Mouse (Mus musculus): ENCODE measurements at regions not wholly inside any gene's neighbourhood (a gene's known extent, or its start where the extent isn't known, plus 50 kb on each side); places are given as distances from the start of the nearest gene placed in this dataset.

DNA sequence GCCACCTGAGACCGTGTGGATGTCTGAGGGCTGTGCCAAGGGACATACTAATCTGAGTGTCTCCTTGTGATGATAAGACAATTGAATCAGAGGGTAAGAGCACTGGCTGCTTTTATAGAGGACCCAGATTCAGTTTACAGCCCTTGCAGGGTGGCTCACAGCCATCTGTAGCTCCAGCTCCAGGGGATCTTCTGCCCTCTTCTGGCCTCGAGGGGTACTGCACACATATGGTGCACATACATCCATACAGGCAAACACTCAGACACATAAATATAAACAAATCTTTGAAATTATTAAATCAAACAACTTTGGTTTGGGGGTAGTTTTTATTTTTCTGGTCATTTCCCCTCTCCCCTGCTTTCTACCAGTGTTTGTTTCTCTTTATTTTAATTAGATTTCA is 86.4 kb upstream of the Zfp64 start:
- no peak overlapping the region for H3K4me3 ChIP-seq (ENCODE audit: low read depth, low read length)
- no peak for ATAC-seq (ENCODE audit: low read depth)
- H3K4me2 ChIP-seq (ENCODE audit: low read depth, low read length), result no peak overlapping the region
- no peak overlapping the region for H3K9ac ChIP-seq (replicated peaks; ENCODE audit: low read depth, low read length)
- no peaks in the 10 kb centered on the region for H3K9me3 ChIP-seq (ENCODE audit: control insufficient read depth, low read length)
- H3K27me3 ChIP-seq (ENCODE audit: control insufficient read depth, insufficient read depth, low read length), result no peaks in the 10 kb centered on the region
- no peaks in the 10 kb centered on the region for H3K36me3 ChIP-seq (ENCODE audit: control insufficient read depth, insufficient read depth, low read length)
- peaks cover 5% of the 10 kb centered on the region; the same call in 1 of the 2 replicates for H3K4me1 ChIP-seq (ENCODE audit: control insufficient read depth, insufficient read depth, low read length)
- no peak overlapping the region for H3K27ac ChIP-seq (ENCODE audit: low read depth, low read length)
- WGBS, result 93% methylated on average over 2 of the region's 2 CpGs

DNA sequence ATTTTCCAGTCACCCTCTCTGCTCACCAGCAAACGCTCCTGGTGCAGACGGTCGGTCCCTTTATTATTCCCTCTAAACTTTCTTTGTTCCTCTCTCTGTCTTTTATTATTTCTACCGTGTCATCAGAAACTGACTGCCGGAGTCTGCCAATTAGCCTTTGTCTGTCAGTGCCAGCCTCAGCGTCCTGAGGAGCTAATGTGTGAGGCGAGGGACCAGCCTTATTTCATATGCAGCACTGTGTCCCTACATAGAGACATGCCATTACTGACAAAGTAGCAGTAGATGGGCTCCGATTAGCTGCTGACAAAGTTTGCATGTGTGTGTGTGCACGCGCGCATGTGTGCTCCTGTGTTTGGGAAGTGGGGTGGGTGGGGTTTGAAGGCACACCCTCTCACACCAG is 82.6 kb upstream of the Zfp64 start:
- H3K4me2 ChIP-seq (ENCODE audit: low read depth, low read length), result no peak overlapping the region
- WGBS, result 45% methylated on average over 11 of the region's 11 CpGs
- no peaks in the 10 kb centered on the region for H3K36me3 ChIP-seq (ENCODE audit: control insufficient read depth, insufficient read depth, low read length)
- H3K9ac ChIP-seq (replicated peaks; ENCODE audit: low read depth, low read length), result no peak overlapping the region
- H3K4me1 ChIP-seq (ENCODE audit: control insufficient read depth, insufficient read depth, low read length), result peaks cover 5% of the 10 kb centered on the region; the same call in 1 of the 2 replicates
- no peaks in the 10 kb centered on the region for H3K27me3 ChIP-seq (ENCODE audit: control insufficient read depth, insufficient read depth, low read length)
- H3K4me3 ChIP-seq (ENCODE audit: low read depth, low read length), result no peak overlapping the region
- peak overlapping the region; percentile 46; the same call in 1 of the 2 replicates for H3K27ac ChIP-seq (ENCODE audit: low read depth, low read length)
- H3K9me3 ChIP-seq (ENCODE audit: control insufficient read depth, low read length), result no peaks in the 10 kb centered on the region
- ATAC-seq (ENCODE audit: low read depth), result no peak

DNA sequence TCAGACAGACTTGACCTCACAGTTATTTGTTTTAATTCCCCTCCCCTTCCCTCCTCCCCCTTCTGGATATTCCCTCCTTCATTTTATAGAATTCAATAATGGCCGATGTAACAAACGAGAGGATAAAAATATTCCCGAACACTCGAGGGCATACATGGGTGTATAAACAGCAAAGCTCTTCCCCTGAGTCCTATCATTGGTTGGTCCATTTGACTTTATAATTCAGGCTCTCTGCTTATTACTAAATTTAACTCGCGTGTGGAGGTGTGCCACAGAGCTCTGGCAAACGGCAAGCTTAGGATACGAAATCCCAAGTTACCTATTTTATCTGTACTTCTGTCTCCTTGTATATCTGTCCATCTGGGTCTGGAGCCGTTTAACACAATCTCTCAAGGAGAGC is 82.1 kb upstream of the Zfp64 start:
- no peak overlapping the region for H3K9ac ChIP-seq (replicated peaks; ENCODE audit: low read depth, low read length)
- H3K36me3 ChIP-seq (ENCODE audit: control insufficient read depth, insufficient read depth, low read length), result no peaks in the 10 kb centered on the region
- no peak for ATAC-seq (ENCODE audit: low read depth)
- no peaks in the 10 kb centered on the region for H3K27me3 ChIP-seq (ENCODE audit: control insufficient read depth, insufficient read depth, low read length)
- peaks cover 5% of the 10 kb centered on the region; the same call in 1 of the 2 replicates for H3K4me1 ChIP-seq (ENCODE audit: control insufficient read depth, insufficient read depth, low read length)
- 51% methylated on average over 9 of the region's 9 CpGs for WGBS
- H3K4me2 ChIP-seq (ENCODE audit: low read depth, low read length), result no peak overlapping the region
- no peak overlapping the region for H3K4me3 ChIP-seq (ENCODE audit: low read depth, low read length)
- no peaks in the 10 kb centered on the region for H3K9me3 ChIP-seq (ENCODE audit: control insufficient read depth, low read length)
- H3K27ac ChIP-seq (ENCODE audit: low read depth, low read length), result peak overlapping the region; percentile 46; the same call in 1 of the 2 replicates

DNA sequence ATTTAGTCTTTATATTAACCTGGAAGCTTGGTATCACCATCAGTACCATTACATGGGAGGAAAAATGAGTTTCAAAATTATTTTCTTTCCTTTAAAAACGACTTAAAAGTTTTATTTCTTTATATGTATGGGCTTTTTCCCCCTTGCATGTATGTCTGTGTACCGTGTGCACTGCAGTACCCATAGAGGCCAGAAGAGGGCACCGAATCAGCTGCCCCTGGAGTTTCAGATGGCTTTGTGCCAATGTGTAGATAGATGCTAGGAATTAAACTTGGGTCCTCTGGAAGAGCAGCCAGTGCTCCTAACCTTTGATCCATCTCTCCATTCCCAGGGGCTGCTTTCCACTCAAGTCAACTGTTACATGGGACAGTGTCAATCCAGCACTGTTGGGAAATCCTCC is 79.9 kb upstream of the Zfp64 start:
- 35% methylated on average over 3 of the region's 3 CpGs for WGBS
- Histone ChIP-seq H3K27me3 (ENCODE audit: control insufficient read depth, insufficient read depth, low read length) (no peaks in the 10 kb centered on the region), H3K4me2 (ENCODE audit: low read depth, low read length) (no peak overlapping the region), H3K9ac (replicated peaks; ENCODE audit: low read depth, low read length) (no peak overlapping the region), H3K36me3 (ENCODE audit: control insufficient read depth, insufficient read depth, low read length) (no peaks in the 10 kb centered on the region), H3K4me1 (ENCODE audit: control insufficient read depth, insufficient read depth, low read length) (peaks cover 5% of the 10 kb centered on the region; the same call in 1 of the 2 replicates), H3K9me3 (ENCODE audit: control insufficient read depth, low read length) (no peaks in the 10 kb centered on the region), H3K4me3 (ENCODE audit: low read depth, low read length) (no peak overlapping the region), H3K27ac (ENCODE audit: low read depth, low read length) (no peak overlapping the region)
- no peak for ATAC-seq (ENCODE audit: low read depth)

DNA sequence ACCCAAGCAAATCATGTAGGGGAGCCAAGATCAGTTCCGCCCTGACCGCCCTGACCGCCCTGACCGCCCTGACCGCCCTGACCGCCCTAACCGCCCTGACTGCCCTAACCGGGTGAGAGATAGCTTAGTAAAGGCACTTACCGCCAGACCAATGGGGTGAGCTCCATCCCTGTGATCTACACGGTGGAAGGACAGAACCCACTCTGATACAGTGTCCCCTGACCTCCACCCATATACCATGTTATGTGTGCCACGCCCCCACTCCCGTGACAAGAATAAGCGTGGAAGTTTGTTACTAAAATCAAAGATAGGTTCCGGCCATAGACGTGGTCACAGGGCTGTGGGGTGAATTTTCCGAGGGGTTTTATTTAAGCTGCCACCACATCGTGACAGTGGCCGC is 78.6 kb upstream of the Zfp64 start:
- Histone ChIP-seq H3K27ac (ENCODE audit: low read depth, low read length) (no peak overlapping the region), H3K4me3 (ENCODE audit: low read depth, low read length) (no peak overlapping the region), H3K27me3 (ENCODE audit: control insufficient read depth, insufficient read depth, low read length) (no peaks in the 10 kb centered on the region), H3K4me2 (ENCODE audit: low read depth, low read length) (no peak overlapping the region), H3K9me3 (ENCODE audit: control insufficient read depth, low read length) (no peaks in the 10 kb centered on the region), H3K36me3 (ENCODE audit: control insufficient read depth, insufficient read depth, low read length) (no peaks in the 10 kb centered on the region), H3K9ac (replicated peaks; ENCODE audit: low read depth, low read length) (no peak overlapping the region), H3K4me1 (ENCODE audit: control insufficient read depth, insufficient read depth, low read length) (peaks cover 5% of the 10 kb centered on the region; the same call in 1 of the 2 replicates)
- no peak for ATAC-seq (ENCODE audit: low read depth)
- WGBS, result 68% methylated on average over 18 of the region's 18 CpGs

DNA sequence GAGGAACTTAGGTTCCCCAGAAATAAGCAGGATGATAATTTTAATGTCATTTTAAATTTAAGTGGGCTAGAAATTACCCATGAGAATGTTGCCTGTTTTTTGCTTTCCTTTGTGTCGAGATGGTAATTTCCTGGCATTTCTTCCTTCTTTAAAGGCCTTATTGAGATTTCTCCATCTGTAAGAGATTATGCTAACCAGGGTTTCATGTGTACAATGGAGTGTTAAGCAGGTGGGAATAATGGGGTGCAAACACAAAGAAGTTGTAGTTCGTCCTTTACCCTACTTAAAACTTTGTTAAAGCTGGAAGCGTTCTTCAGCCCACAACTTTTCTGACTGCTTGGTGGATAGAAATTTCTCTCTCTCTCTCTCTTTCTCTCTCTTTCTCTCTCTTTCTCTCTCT is 77.8 kb upstream of the Zfp64 start:
- Histone ChIP-seq H3K4me3 (ENCODE audit: low read depth, low read length) (no peak overlapping the region), H3K4me2 (ENCODE audit: low read depth, low read length) (no peak overlapping the region), H3K27ac (ENCODE audit: low read depth, low read length) (no peak overlapping the region), H3K9ac (replicated peaks; ENCODE audit: low read depth, low read length) (no peak overlapping the region), H3K4me1 (ENCODE audit: control insufficient read depth, insufficient read depth, low read length) (peaks cover 5% of the 10 kb centered on the region; the same call in 1 of the 2 replicates), H3K9me3 (ENCODE audit: control insufficient read depth, low read length) (no peaks in the 10 kb centered on the region), H3K36me3 (ENCODE audit: control insufficient read depth, insufficient read depth, low read length) (no peaks in the 10 kb centered on the region), H3K27me3 (ENCODE audit: control insufficient read depth, insufficient read depth, low read length) (no peaks in the 10 kb centered on the region)
- ATAC-seq (ENCODE audit: low read depth), result no peak
- WGBS, result 47% methylated on average over 3 of the region's 3 CpGs

DNA sequence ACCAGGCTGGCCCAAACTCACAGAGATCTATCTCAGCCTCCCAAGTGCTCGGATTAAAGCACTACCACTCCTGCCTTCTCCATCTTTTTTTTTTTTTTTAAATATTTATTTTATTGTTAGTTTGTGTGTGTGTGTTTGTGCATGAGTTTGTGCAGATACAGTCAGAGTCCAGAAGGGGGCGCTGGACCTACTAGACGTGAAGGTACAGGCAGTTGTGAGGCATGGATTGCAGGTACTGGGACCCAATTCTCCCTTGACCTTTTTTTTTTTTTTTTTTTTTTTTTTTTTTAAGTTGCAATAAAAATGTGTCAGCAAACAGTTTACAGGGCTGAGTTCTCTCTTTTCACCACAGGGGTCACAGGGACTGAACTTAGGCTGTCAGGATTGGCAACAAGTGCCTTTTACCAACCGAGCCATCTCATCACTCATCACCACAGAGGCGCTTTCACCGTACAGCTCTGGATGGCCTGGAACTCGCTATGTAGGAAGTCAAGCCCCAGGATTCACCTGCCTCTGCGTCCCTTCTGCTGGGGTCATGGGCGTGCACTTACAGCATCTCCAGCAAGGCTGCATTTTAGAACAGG is 73.2 kb upstream of the Zfp64 start:
- 82% methylated on average over 9 of the region's 9 CpGs for WGBS
- Histone ChIP-seq H3K4me3 (ENCODE audit: low read depth, low read length) (no peak overlapping the region), H3K9ac (replicated peaks; ENCODE audit: low read depth, low read length) (no peak overlapping the region), H3K27me3 (ENCODE audit: control insufficient read depth, insufficient read depth, low read length) (no peaks in the 10 kb centered on the region), H3K4me2 (ENCODE audit: low read depth, low read length) (no peak overlapping the region), H3K36me3 (ENCODE audit: control insufficient read depth, insufficient read depth, low read length) (no peaks in the 10 kb centered on the region), H3K4me1 (ENCODE audit: control insufficient read depth, insufficient read depth, low read length) (no peaks in the 10 kb centered on the region), H3K27ac (ENCODE audit: low read depth, low read length) (no peak overlapping the region), H3K9me3 (ENCODE audit: control insufficient read depth, low read length) (no peaks in the 10 kb centered on the region)
- no peak for ATAC-seq (ENCODE audit: low read depth)

DNA sequence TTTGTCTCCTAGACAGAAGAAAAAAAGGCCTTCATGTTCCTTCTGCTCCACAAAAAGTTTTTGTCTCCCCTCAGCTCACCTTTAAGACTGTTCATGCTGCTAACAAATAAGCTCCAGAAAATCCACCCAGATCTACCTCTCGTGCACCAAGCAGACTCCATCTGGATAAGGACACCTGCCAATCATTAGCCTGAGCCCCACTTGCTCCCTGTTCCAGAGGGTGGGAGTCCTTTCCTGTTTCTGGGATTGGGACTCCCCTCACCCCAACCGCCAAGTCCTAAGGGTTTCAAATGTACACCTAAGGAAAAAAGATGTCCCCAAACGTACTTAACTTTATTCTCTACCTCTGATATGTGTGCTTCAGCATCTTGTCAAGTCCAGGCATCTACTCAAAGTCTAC is 63.6 kb upstream of the Zfp64 start:
- 79% methylated on average over 3 of the region's 3 CpGs for WGBS
- no peaks in the 10 kb centered on the region for H3K27me3 ChIP-seq (ENCODE audit: control insufficient read depth, insufficient read depth, low read length)

DNA sequence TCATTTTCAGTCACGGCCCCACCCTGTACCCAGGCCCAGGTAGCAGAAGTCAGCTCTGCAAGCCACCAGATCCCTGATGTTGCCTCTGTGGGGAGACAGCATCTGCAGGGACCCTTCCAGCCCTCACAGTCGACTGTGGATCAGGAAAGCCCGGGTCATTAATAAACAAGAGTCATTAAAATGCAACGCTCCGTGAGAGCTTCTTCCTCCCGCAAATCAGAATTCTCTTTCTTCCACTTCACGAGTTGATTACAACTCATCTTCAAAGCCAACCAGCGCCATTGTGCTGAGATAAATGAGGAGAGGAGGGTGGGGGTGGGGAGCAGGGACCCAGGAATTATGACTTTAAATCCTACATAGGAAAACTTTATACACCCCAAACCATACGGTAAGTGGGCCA is 54.9 kb upstream of the Zfp64 start:
- 25% methylated on average over 9 of the region's 9 CpGs for WGBS
- Histone ChIP-seq H3K27ac (ENCODE audit: low read depth, low read length) (peak overlapping the region; percentile 1; the same call in 1 of the 2 replicates), H3K4me2 (ENCODE audit: low read depth, low read length) (no peak overlapping the region)

More for the DNA sequence above, 63.6 kb upstream of the Zfp64 start:
- no peaks in the 10 kb centered on the region for H3K4me1 ChIP-seq (ENCODE audit: control insufficient read depth, insufficient read depth, low read length)
- H3K36me3 ChIP-seq (ENCODE audit: control insufficient read depth, insufficient read depth, low read length), result no peaks in the 10 kb centered on the region
- ATAC-seq (ENCODE audit: low read depth), result no peak
- no peak overlapping the region for H3K4me2 ChIP-seq (ENCODE audit: low read depth, low read length)
- H3K27ac ChIP-seq (ENCODE audit: low read depth, low read length), result no peak overlapping the region
- H3K4me3 ChIP-seq (ENCODE audit: low read depth, low read length), result no peak overlapping the region
- H3K9me3 ChIP-seq (ENCODE audit: control insufficient read depth, low read length), result no peaks in the 10 kb centered on the region
- no peak overlapping the region for H3K9ac ChIP-seq (replicated peaks; ENCODE audit: low read depth, low read length)

More for the DNA sequence above, 54.9 kb upstream of the Zfp64 start:
- Histone ChIP-seq H3K36me3 (ENCODE audit: control insufficient read depth, insufficient read depth, low read length) (no peaks in the 10 kb centered on the region), H3K4me3 (ENCODE audit: low read depth, low read length) (no peak overlapping the region), H3K9me3 (ENCODE audit: control insufficient read depth, low read length) (no peaks in the 10 kb centered on the region), H3K9ac (replicated peaks; ENCODE audit: low read depth, low read length) (no peak overlapping the region), H3K27me3 (ENCODE audit: control insufficient read depth, insufficient read depth, low read length) (no peaks in the 10 kb centered on the region), H3K4me1 (ENCODE audit: control insufficient read depth, insufficient read depth, low read length) (peaks cover 20% of the 10 kb centered on the region)
- ATAC-seq (ENCODE audit: low read depth), result no peak

All from neural tube, embryonic 14.5 days (tissue).